Mouse (Mus musculus) spleen, adult 2 months (tissue): ENCODE measurements around the gene Creb5. TPM values are rescaled to one million over a fixed set of nuclear protein-coding genes. Genes with fewer than 3 reads are reported as not detected.

Experiments
- DNase-seq, 2 experiments: peaks; one replicate each; pipeline versions ENCODE4 v3.0.0 to v3.0.0-alpha.2; 2012 to 2021; ENCODE audit warnings: low spot score in 2 of 2, low read depth in 1 of 2
- H3K27ac ChIP-seq: fragments of 200-500 bp; 2 replicates; pipeline ENCODE4 v1.5.1; 2012; ENCODE audit warnings: low read length, inconsistent platforms; ENCODE audit not compliant: insufficient read depth
- H3K27me3 ChIP-seq: fragments of 200-500 bp; 2 replicates; pipeline ENCODE4 v1.6.1; 2012; ENCODE audit warnings: mild to moderate bottlenecking, moderate library complexity, low read length, inconsistent platforms; ENCODE audit not compliant: control insufficient read depth, insufficient read depth
- H3K36me3 ChIP-seq: fragments of 200-500 bp; 2 replicates; pipeline ENCODE4 v1.6.1; 2012; ENCODE audit warnings: mild to moderate bottlenecking, low read length, inconsistent platforms; ENCODE audit not compliant: control insufficient read depth, insufficient read depth
- H3K4me1 ChIP-seq: fragments of 200-500 bp; 2 replicates; pipeline ENCODE4 v1.6.1; 2011; ENCODE audit warnings: inconsistent platforms; ENCODE audit not compliant: control insufficient read depth, insufficient read depth, insufficient read length
- H3K4me3 ChIP-seq: fragments of 200-500 bp; 2 replicates; pipeline ENCODE4 v1.5.1; 2011; ENCODE audit warnings: mild to moderate bottlenecking, inconsistent platforms; ENCODE audit not compliant: insufficient read depth, insufficient read length; ENCODE audit errors: extremely low read depth
- CTCF ChIP-seq: fragments of 200-500 bp; IDR thresholded peaks from 2 replicates; pipeline ENCODE4 v1.5.1; 2011; ENCODE audit warnings: mild to moderate bottlenecking, inconsistent platforms; ENCODE audit not compliant: insufficient read depth, insufficient read length, insufficient replicate concordance; ENCODE audit errors: extremely low read depth
- POLR2A ChIP-seq: fragments of 200-500 bp; IDR thresholded peaks from 2 replicates; pipeline ENCODE4 v1.6.1; 2011; ENCODE audit warnings: low read depth, low read length, inconsistent platforms
- WGBS: fragments of 180-500 bp; shearing (Covaris S2); methylation state at CpG from one replicate; pipeline ENCODE4 v1.1.7; 2018; 5-methylcytosine and 5-hydroxymethylcytosine counted together
- polyA plus RNA-seq: library from polyadenylated mRNA; depleted of rRNA; stranded (reverse); fragments of >200 nt; gene quantifications from 2 replicates; pipeline ENCODE4 v1.2.3, GENCODE M21; 2012

Gene Creb5
- polyA plus RNA-seq, 1 experiment: 0.37 TPM

- no peak for TF ChIP-seq POLR2A
- no peak for TF ChIP-seq CTCF
- H3K27me3 ChIP-seq: no peaks in the 10 kb centered on the region
- H3K36me3 ChIP-seq: no peaks in the 10 kb centered on the region
- no peak overlapping the region for H3K27ac ChIP-seq
- WGBS: 76% methylated on average over 4 of the region's 4 CpGs
- DNase-seq: no peak
- no peak overlapping the region for H3K4me3 ChIP-seq
- H3K4me1 ChIP-seq: no peaks in the 10 kb centered on the region
These were observed 228.5 kb downstream of the Creb5 start for GRCm38 (mm10) chr6:53515611-53516010.

DNA sequence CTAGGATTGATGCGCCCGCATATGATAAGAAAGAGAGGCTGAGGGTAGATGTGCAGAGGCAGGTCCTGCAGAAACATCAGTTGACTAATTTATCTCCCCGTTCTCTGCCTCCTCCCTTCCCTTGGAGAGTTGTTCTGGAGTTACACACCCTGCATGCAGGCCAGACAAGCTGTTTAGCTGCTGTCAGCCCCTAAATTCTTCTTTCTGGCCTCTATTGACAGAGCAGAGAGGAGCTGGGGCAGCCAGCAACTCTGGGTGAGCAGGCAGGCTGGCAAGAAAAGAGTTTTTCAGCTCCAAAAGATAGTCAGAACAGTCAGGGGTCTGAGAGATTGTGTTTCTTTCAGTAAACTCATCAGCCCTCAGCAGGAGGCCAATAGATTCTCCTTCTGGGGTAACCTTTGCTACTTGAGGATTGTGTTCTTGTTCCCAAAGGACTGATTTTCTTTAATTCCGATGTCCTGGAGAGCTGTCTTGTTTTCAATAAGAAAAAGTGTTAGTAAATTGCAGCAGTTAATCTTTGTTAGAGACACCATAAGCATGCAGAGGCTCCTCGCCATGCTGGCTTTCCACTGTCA, 230.4 kb downstream of the Creb5 start:
- H3K27me3 ChIP-seq: no peaks in the 10 kb centered on the region
- H3K27ac ChIP-seq: no peak overlapping the region
- no peak for DNase-seq
- WGBS: 87% methylated on average over 5 of the region's 5 CpGs
- H3K36me3 ChIP-seq: no peaks in the 10 kb centered on the region
- no peaks in the 10 kb centered on the region for H3K4me1 ChIP-seq
- H3K4me3 ChIP-seq: no peak overlapping the region
- TF ChIP-seq CTCF: no peak
- no peak for TF ChIP-seq POLR2A

- no peak overlapping the region for H3K27ac ChIP-seq
- no peaks in the 10 kb centered on the region for H3K4me1 ChIP-seq
- H3K36me3 ChIP-seq: no peaks in the 10 kb centered on the region
- no peaks in the 10 kb centered on the region for H3K27me3 ChIP-seq
- no peak for TF ChIP-seq POLR2A
- TF ChIP-seq CTCF: no peak
- 86% methylated on average over 13 of the region's 13 CpGs for WGBS
- no peak for DNase-seq
- H3K4me3 ChIP-seq: no peak overlapping the region
These were observed 236.8 kb downstream of the Creb5 start for GRCm38 (mm10) chr6:53523743-53524497.

GRCm38 (mm10) chr6:53526460-53526859, 239.4 kb downstream of the Creb5 start:
- H3K27me3 ChIP-seq: no peaks in the 10 kb centered on the region
- 91% methylated on average over 1 of the region's 1 CpGs for WGBS
- TF ChIP-seq POLR2A (no peak), CTCF (no peak)
- DNase-seq: no peak
- no peak overlapping the region for H3K27ac ChIP-seq
- H3K4me3 ChIP-seq: no peak overlapping the region
- no peaks in the 10 kb centered on the region for H3K4me1 ChIP-seq
- no peaks in the 10 kb centered on the region for H3K36me3 ChIP-seq

DNA sequence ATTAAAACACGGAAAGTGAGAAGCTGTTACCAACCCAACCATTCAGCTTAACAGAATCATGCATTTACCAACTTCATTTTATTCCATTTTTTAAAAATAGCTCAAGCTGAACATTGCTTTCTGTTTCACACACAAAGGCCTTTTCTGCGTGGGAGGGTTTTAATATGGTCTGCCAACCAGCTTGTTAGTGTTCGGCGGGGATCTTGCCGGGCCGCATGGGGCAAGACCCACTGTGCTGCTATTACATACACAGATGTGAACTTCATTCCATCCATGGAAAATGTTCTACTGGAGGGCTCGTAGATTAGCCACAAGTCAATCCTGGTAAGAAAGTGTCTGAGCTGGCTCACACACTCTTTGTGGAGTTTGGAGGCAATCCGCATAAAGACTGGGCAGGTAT, 243.7 kb downstream of the Creb5 start:
- no peak for TF ChIP-seq CTCF
- no peak for TF ChIP-seq POLR2A
- no peaks in the 10 kb centered on the region for H3K4me1 ChIP-seq
- no peak overlapping the region for H3K27ac ChIP-seq
- WGBS: 86% methylated on average over 8 of the region's 8 CpGs
- no peaks in the 10 kb centered on the region for H3K36me3 ChIP-seq
- no peaks in the 10 kb centered on the region for H3K27me3 ChIP-seq
- H3K4me3 ChIP-seq: no peak overlapping the region
- no peak for DNase-seq

GRCm38 (mm10) chr6:53531461-53531860, 244.4 kb downstream of the Creb5 start:
- TF ChIP-seq CTCF: no peak
- no peak for TF ChIP-seq POLR2A
- Histone ChIP-seq H3K4me3 (no peak overlapping the region), H3K4me1 (no peaks in the 10 kb centered on the region), H3K27me3 (no peaks in the 10 kb centered on the region), H3K36me3 (no peaks in the 10 kb centered on the region), H3K27ac (no peak overlapping the region)
- 94% methylated on average over 4 of the region's 4 CpGs for WGBS
- DNase-seq: no peak

GRCm38 (mm10) chr6:53537530-53537929, 250.5 kb downstream of the Creb5 start:
- Histone ChIP-seq H3K36me3 (no peaks in the 10 kb centered on the region), H3K4me3 (no peak overlapping the region), H3K4me1 (no peaks in the 10 kb centered on the region), H3K27ac (no peak overlapping the region), H3K27me3 (no peaks in the 10 kb centered on the region; the same call in 1 of the 2 replicates)
- no peak for DNase-seq
- TF ChIP-seq CTCF: no peak
- WGBS: 85% methylated on average over 4 of the region's 4 CpGs
